Mouse (Mus musculus) macrophage (primary cell): ENCODE measurements around the gene Naxd. TPM values are rescaled to one million over a fixed set of nuclear protein-coding genes. Genes with fewer than 3 reads are reported as not detected.

Experiments used
- polyA plus RNA-seq: library from polyadenylated mRNA; stranded (reverse); fragments of 250-400 nt; gene quantifications from 3 replicates; pipeline ENCODE4 v1.2.4, GENCODE M21; 2018; ENCODE audit warnings: inconsistent platforms

Gene Naxd
- polyA plus RNA-seq, 1 experiment from 2014 or later, result 30.7 TPM

Other genes starting within 250 kb of the Naxd start
- 0.16 to 0.59 TPM (median 0.19 TPM) in 3 replicates for gene Col4a2, start 184.7 kb upstream of the Naxd start, polyA plus RNA-seq
- 0.39 to 0.96 TPM (median 0.86 TPM) in 3 replicates for gene Col4a1, start 184.7 kb upstream of the Naxd start, polyA plus RNA-seq
- 31.9 to 52.1 TPM (median 35.7 TPM) in 3 replicates for gene Rab20, start 18.8 kb upstream of the Naxd start, polyA plus RNA-seq
- 9.9 to 20.4 TPM (median 18.1 TPM) in 3 replicates for gene Cars2, start 53.3 kb downstream of the Naxd start, polyA plus RNA-seq
- gene Ing1, start 58.1 kb downstream of the Naxd start, polyA plus RNA-seq, result 20.1 to 29.4 TPM (median 21.5 TPM) in 3 replicates
- gene Ankrd10, start 138.3 kb downstream of the Naxd start, polyA plus RNA-seq, result 4.2 to 13.7 TPM (median 11.4 TPM) in 3 replicates
- not detected in 3 replicates for gene 1700016D06Rik, start 203.6 kb downstream of the Naxd start, polyA plus RNA-seq
- gene Arhgef7, start 230.2 kb downstream of the Naxd start, polyA plus RNA-seq, result 45.4 to 121 TPM (median 50.2 TPM) in 3 replicates